Mouse (Mus musculus): ENCODE results near the gene Prkar1b. TPM values are rescaled to one million over a fixed set of nuclear protein-coding genes. Genes with fewer than 3 reads are reported as not detected.
A peak's percentile ranks its signal among the peaks of the same experiment; 100 is the strongest.

Prkar1b gene
- polyA plus RNA-seq, 1 experiment from 2014 or later, result 0.62 TPM

- no peaks in the 10 kb centered on the region for H3K27me3 ChIP-seq (ENCODE audit: insufficient read depth, low read length)
- no peak overlapping the region for H3K4me3 ChIP-seq (ENCODE audit: low read depth, low read length)
- DNase-seq (no peak), ATAC-seq (no peak)
- no peak overlapping the region for H3K9ac ChIP-seq (replicated peaks)
- H3K27ac ChIP-seq (ENCODE audit: low read depth), result no peak overlapping the region
- WGBS (ENCODE audit: insufficient replicate concordance), result 70% methylated on average over 14 of the region's 14 CpGs
- H3K4me1 ChIP-seq (ENCODE audit: insufficient read depth), result no peaks in the 10 kb centered on the region
- no peak overlapping the region for H3K4me2 ChIP-seq (ENCODE audit: low read depth, low read length)
- no peak for TF ChIP-seq CTCF (IDR thresholded peaks at IDR 0.05; ENCODE audit: low read depth)
- no peak for TF ChIP-seq EP300 (IDR thresholded peaks at IDR 0.05; ENCODE audit: low read depth)
- no peaks in the 10 kb centered on the region for H3K9me3 ChIP-seq (ENCODE audit: low read length)
- no peaks in the 10 kb centered on the region for H3K36me3 ChIP-seq (replicated peaks; ENCODE audit: insufficient read depth, low read length)
Observed at GRCm38 (mm10) chr5:139033406-139034317, 116.1 kb downstream of the Prkar1b start.

GRCm38 (mm10) chr5:139027603-139028002 is 122.2 kb downstream of the Prkar1b start:
- H3K27me3 ChIP-seq (ENCODE audit: insufficient read depth, low read length), result no peaks in the 10 kb centered on the region
- H3K9me3 ChIP-seq (ENCODE audit: low read length), result no peaks in the 10 kb centered on the region
- H3K4me3 ChIP-seq (ENCODE audit: low read depth, low read length), result no peak overlapping the region
- H3K4me2 ChIP-seq (ENCODE audit: low read depth, low read length), result no peak overlapping the region
- 65% methylated on average over 15 of the region's 15 CpGs for WGBS (ENCODE audit: insufficient replicate concordance)
- H3K9ac ChIP-seq (replicated peaks), result no peak overlapping the region
- TF ChIP-seq EP300 (IDR thresholded peaks at IDR 0.05; ENCODE audit: low read depth) (no peak), CTCF (IDR thresholded peaks at IDR 0.05; ENCODE audit: low read depth) (no peak)
- no peak overlapping the region for H3K27ac ChIP-seq (ENCODE audit: low read depth)
- ATAC-seq (no peak), DNase-seq (no peak)
- H3K4me1 ChIP-seq (ENCODE audit: insufficient read depth), result peaks cover 3% of the 10 kb centered on the region; the same call in 1 of the 2 replicates
- no peaks in the 10 kb centered on the region for H3K36me3 ChIP-seq (replicated peaks; ENCODE audit: insufficient read depth, low read length)

- 37% methylated on average over 12 of the region's 12 CpGs for WGBS (ENCODE audit: insufficient replicate concordance)
- Histone ChIP-seq H3K27me3 (ENCODE audit: insufficient read depth, low read length) (no peaks in the 10 kb centered on the region), H3K4me1 (ENCODE audit: insufficient read depth) (peaks cover 10% of the 10 kb centered on the region; the same call in 1 of the 2 replicates), H3K4me3 (ENCODE audit: low read depth, low read length) (no peak overlapping the region), H3K9ac (replicated peaks) (no peak overlapping the region), H3K27ac (ENCODE audit: low read depth) (no peak overlapping the region), H3K9me3 (ENCODE audit: low read length) (no peaks in the 10 kb centered on the region), H3K4me2 (ENCODE audit: low read depth, low read length) (0 out of 2 replicates have a peak overlapping the region, but pooled peaks have one; percentile 9), H3K36me3 (replicated peaks; ENCODE audit: insufficient read depth, low read length) (no peaks in the 10 kb centered on the region)
- ATAC-seq (peak; percentile 51; the same call in 1 of the 2 replicates), DNase-seq (no peak)
- TF ChIP-seq CTCF (IDR thresholded peaks at IDR 0.05; ENCODE audit: low read depth) (no peak; the same call in 1 of the 2 replicates), EP300 (IDR thresholded peaks at IDR 0.05; ENCODE audit: low read depth) (no peak)
Observed at GRCm38 (mm10) chr5:139024351-139025105, 125.3 kb downstream of the Prkar1b start.

- H3K4me3 ChIP-seq (ENCODE audit: low read depth, low read length), result no peak overlapping the region
- 68% methylated on average over 6 of the region's 6 CpGs for WGBS (ENCODE audit: insufficient replicate concordance)
- peaks cover 18% of the 10 kb centered on the region for H3K4me1 ChIP-seq (ENCODE audit: insufficient read depth)
- H3K27ac ChIP-seq (ENCODE audit: low read depth), result no peak overlapping the region
- TF ChIP-seq EP300 (IDR thresholded peaks at IDR 0.05; ENCODE audit: low read depth) (no peak), CTCF (IDR thresholded peaks at IDR 0.05; ENCODE audit: low read depth) (no peak)
- no peaks in the 10 kb centered on the region for H3K27me3 ChIP-seq (ENCODE audit: insufficient read depth, low read length)
- no peak overlapping the region for H3K9ac ChIP-seq (replicated peaks)
- no peaks in the 10 kb centered on the region for H3K36me3 ChIP-seq (replicated peaks; ENCODE audit: insufficient read depth, low read length)
- H3K9me3 ChIP-seq (ENCODE audit: low read length), result no peaks in the 10 kb centered on the region
- H3K4me2 ChIP-seq (ENCODE audit: low read depth, low read length), result no peak overlapping the region
- ATAC-seq (no peak), DNase-seq (no peak)
Observed at GRCm38 (mm10) chr5:139020595-139020994, 129.2 kb downstream of the Prkar1b start.

- peaks cover 17% of the 10 kb centered on the region for H3K4me1 ChIP-seq (ENCODE audit: insufficient read depth)
- ATAC-seq, result peak; percentile 74
- no peaks in the 10 kb centered on the region for H3K27me3 ChIP-seq (ENCODE audit: insufficient read depth, low read length)
- H3K4me3 ChIP-seq (ENCODE audit: low read depth, low read length), result no peak overlapping the region
- 59% methylated on average over 15 of the region's 15 CpGs for WGBS (ENCODE audit: insufficient replicate concordance)
- H3K27ac ChIP-seq (ENCODE audit: low read depth), result peak overlapping the region; percentile 35; the same call in 1 of the 2 replicates
- H3K36me3 ChIP-seq (replicated peaks; ENCODE audit: insufficient read depth, low read length), result no peaks in the 10 kb centered on the region
- TF ChIP-seq CTCF (IDR thresholded peaks at IDR 0.05; ENCODE audit: low read depth) (no peak), EP300 (IDR thresholded peaks at IDR 0.05; ENCODE audit: low read depth) (no peak)
- no peak overlapping the region for H3K9ac ChIP-seq (replicated peaks)
- no peak overlapping the region for H3K4me2 ChIP-seq (ENCODE audit: low read depth, low read length)
- peak; percentile 85 for DNase-seq
- H3K9me3 ChIP-seq (ENCODE audit: low read length), result no peaks in the 10 kb centered on the region
Observed at GRCm38 (mm10) chr5:139017371-139018124, 132.3 kb downstream of the Prkar1b start.

All from liver, postnatal 0 days (tissue).